Mouse (Mus musculus) adrenal gland, adult 18-20 months (tissue): ENCODE measurements around the gene Ash1l. TPM values are rescaled to one million over a fixed set of nuclear protein-coding genes. Genes with fewer than 3 reads are reported as not detected.
"Not testable (repeated sequence)": the region's sequence is repeated elsewhere in the genome, so short reads cannot be mapped to it uniquely, and the experiment has no call there.

ENCODE experiments used
- DNase-seq, 2 experiments: peaks; one replicate each; pipeline ENCODE4 v3.0.0; 2021 to 2022; ENCODE audit warnings: low spot score in 2 of 2
- total RNA-seq, 2 experiments: library from RNA; stranded (reverse); gene quantifications; 1 replicate in 1 of 2; 2 replicates in 1 of 2; pipeline ENCODE4 v1.2.3; 2021

The Ash1l gene
- total RNA-seq, 2 experiments from 2014 or later: 43.5 to 47.0 TPM

DNA sequence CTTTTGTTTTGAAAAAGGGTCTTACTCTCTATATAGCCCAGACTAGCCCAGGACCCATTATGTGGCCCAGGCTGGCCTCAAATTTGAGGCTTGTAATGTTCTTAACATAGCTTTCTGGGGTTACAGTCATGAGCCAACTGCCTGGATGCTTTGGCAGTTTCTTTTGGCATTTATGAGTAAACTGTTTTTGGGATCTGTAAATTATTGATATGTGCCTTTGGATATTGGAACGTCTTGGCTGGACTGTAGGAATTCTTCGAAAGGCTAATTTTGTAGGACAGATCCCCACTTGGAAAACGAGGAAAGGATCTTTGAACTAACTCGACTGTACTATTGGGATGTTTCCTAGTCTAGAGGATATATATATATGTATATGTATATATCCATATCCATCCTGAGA lies 2.8 kb downstream of the Ash1l start:
- peak in 1 of 2 experiments; percentile 5 for DNase-seq

GRCm38 (mm10) chr3:88953736-88954135 lies 3.3 kb downstream of the Ash1l start:
- no peak for DNase-seq

DNA sequence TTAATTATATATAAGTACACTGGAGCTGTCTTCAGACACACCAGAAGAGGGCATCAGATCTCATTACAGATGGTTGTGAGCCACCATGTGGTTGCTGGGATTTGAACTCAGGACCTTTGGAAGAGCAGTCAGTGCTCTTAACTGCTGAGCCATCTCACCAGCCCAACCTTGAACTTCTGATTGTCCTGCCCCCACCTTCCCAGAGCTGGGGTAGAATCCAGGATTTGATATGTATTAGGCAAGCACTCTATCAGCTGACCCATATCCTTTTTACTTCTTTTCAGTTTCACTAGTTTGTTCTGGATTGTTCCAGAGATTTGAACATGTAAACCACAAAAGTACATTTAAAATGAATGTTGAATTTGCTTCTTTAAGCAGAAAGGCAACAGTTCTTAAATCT lies 12.8 kb downstream of the Ash1l start:
- DNase-seq: not testable (repeated sequence)

DNA sequence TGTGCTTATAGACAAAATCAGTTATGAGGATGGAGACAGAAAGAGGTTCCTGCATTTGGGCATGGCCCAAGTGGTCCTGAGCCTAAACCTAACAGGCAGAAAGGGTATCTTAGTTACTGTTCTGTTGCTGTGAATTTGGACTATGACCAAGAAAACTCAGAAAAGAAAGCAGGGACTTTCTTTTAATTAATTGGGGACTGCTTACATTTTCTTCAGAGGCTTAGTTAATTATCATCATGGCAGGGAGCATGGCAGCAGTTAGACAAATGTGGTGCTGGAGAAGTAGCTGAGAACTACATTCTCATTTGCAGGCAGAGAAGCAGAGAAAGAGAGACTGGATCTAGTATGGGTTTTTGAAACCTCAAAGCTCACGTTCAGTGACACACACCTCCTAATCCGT lies 24.6 kb downstream of the Ash1l start:
- no peak for DNase-seq

DNA sequence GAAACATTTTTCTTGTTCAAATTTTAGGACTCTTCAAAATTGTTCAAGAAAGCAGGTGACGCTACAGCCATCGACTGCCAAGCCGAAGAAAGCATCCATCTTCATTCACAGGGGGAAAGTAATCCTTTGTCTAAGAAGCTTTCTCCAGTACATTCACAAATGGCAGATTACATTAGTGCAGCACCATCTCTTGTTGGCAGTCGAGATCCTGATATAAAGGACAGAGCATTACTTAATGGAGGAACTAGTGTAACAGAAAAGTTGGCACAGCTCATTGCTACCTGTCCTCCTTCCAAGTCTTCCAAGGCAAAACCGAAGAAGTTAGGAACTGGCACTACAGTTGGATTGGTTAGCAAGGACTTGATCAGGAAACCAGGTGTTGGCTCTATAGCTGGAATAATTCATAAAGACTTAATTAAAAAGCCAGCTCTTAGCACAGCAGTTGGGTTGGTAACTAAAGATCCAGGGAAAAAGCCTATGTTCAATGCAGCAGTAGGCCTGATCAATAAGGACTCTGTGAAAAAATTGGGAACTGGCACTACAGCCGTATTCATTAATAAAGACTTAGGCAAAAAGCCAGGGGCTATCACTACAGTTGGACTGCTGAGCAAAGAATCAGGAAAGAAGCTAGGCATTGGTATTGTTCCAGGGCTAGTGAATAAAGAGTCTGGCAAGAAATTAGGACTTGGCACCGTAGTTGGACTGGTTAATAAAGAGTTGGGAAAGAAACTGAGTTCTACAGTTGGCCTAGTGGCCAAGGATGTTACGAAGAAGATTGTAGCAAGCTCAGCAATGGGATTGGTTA lies 31.0 kb downstream of the Ash1l start:
- DNase-seq: no peak

DNA sequence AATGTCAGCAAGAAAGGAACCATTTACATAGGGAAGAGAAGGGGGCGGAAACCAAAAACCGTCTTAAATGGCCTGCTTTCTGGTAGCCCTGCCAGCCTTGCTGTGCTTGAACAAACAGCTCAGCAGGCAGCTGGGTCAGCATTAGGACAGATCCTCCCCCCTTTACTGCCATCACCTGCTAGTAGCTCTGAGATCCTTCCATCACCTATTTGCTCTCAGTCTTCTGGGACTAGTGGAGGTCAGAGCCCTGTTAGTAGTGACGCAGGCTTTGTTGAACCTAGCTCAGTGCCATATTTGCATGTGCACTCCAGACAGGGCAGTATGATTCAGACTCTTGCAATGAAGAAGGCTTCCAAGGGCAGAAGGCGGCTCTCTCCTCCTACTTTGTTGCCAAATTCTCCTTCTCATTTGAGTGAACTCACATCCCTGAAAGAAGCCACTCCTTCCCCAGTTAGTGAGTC lies 33.5 kb downstream of the Ash1l start:
- DNase-seq: peak in 1 of 2 experiments; percentile 26

DNA sequence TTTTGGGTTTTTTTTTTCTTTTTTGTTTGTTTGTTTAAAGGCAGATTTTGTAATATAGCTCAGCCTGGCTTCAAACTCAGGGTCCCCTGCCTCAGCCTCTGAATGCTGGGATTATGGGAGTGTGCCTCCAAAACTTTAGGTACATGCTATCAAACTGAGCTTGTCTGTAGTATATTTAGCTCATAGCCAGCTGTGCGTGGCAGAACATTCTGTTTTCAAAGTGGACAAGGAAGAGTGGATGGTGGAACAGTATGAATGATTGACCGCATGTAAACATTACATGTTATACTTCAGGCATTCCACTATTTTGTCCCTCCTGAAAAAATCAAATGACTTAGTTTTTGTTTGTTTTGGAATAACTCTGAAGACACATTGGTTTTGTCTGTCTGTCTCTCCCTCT lies 42.4 kb downstream of the Ash1l start:
- no peak for DNase-seq

DNA sequence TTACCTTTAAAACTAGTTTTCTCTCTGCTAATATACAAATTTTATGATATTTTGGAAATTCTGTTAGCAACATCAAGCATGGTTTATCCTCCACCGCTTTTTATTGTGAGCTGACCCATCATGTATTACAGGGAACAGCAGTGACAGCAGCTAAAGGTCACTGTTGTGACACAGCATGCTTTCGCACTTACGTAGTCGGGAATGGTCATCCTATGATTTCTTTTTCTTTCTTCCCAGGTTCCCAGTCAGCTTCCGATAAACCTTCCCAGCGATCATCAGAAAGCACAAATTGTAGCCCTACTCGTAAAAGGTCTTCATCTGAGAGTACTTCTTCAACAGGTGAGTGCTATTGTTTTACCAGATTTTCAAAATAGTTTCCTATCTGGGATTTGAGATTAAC lies 51.1 kb downstream of the Ash1l start:
- peak in 1 of 2 experiments; percentile 16 for DNase-seq

GRCm38 (mm10) chr3:89030896-89031295 lies 80.5 kb downstream of the Ash1l start:
- not testable (repeated sequence) for DNase-seq

DNA sequence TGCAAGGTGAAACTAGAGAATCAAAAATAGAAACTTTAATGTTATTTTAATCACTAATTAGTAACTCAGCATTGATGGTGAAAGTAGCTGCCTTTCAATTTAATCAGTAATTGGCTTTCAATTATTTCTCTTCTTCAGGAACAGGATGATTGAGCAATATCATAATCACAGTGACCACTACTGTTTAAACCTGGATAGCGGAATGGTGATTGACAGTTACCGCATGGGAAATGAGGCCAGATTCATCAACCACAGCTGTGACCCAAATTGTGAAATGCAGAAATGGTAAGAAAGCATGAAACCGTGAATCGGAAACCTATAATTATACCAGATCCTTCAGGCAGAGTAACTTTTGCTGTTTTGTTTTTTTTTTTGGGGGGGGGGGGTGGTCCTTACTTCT lies 92.9 kb downstream of the Ash1l start:
- DNase-seq: no peak

DNA sequence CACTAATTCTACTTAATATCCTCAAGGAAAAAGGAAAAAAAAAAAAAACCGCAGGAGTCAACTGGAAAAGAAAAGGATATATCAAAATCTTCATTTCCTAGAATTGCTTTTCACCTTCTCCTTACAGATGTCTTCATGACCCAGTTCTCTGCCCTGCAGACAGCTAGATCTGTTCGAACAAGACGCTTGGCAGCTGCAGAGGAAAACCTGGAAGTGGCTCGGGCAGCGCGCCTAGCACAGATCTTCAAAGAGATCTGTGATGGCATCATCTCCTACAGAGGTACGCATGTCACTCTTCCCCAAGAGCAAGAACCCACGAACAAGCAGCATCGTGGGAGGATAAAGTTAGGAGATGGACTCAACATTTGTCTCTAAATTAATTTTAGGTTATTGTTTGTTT lies 107.9 kb downstream of the Ash1l start:
- no peak for DNase-seq

DNA sequence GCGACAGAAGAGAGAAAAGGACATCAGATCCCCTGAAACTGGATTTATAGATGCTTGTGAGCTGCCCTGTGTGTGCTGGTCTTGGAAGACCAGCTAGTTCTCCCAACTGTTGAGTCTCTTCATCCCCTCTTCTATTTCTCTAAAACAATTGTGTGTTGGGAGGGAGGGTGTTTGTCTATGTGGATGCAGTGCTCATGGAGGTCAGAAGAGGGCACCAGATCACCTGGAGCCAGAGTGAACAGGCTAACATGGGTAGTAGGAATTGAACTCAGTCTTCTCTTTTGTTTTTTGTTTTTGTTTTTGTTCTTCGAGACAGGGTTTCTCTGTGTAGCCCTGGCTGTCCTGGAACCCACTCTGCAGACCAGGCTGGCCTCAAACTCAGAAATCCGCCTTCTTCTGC lies 108.4 kb downstream of the Ash1l start:
- DNase-seq: no peak

- no peak for DNase-seq
Measured at GRCm38 (mm10) chr3:89061696-89062095, 111.3 kb downstream of the Ash1l start.

GRCm38 (mm10) chr3:89067265-89067664 lies 116.8 kb downstream of the Ash1l start:
- no peak for DNase-seq

DNA sequence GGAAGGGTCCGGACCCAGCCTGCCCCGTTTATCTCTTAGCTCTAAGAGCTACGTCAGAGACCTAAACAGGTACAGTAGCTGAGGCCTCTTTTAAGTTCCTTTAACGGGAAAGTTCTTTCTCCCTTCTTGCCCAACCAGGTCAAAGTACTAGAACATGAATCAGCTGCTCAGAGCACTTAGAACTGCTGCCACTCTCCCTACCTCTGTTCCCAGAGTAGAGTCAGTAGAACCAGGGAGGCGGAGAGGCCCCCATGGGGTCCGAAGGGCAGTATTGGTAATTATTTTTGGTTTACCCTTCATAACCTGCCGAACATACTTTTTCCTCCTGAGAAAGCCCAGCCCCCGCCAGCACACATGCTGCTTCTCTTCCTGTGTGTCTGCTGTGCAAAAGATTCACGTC lies 127.0 kb downstream of the Ash1l start:
- no peak for DNase-seq

GRCm38 (mm10) chr3:89082287-89082686 lies 131.9 kb downstream of the Ash1l start:
- not testable (repeated sequence) for DNase-seq

- DNase-seq: no peak
Measured at GRCm38 (mm10) chr3:89084133-89084532, 133.7 kb downstream of the Ash1l start.

DNA sequence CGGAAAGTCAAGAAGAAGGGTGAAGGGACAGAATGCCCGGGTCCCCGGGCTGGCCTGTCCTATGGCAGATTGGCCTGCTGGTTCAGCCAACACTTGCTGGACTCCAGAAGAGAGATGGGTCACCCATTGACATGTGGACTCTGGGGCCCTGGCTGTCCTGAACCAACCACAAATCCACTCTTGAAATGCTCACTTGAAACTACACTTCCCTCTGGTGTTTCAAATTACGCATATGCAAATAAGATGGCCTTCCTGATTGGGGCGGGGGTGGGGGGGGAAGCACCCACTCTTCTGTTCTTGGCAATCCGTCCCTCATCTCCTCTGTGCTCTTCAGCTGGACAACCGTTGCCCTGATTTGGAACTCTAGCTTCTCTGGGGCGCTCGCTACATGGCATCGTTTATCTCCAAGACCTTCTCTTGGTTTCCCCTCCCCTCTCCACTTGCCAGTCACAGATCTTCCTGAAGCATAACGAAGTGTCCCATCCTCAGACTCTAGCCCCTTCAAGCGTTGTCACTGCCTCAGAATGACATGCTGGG lies 134.3 kb downstream of the Ash1l start:
- no peak for DNase-seq

DNA sequence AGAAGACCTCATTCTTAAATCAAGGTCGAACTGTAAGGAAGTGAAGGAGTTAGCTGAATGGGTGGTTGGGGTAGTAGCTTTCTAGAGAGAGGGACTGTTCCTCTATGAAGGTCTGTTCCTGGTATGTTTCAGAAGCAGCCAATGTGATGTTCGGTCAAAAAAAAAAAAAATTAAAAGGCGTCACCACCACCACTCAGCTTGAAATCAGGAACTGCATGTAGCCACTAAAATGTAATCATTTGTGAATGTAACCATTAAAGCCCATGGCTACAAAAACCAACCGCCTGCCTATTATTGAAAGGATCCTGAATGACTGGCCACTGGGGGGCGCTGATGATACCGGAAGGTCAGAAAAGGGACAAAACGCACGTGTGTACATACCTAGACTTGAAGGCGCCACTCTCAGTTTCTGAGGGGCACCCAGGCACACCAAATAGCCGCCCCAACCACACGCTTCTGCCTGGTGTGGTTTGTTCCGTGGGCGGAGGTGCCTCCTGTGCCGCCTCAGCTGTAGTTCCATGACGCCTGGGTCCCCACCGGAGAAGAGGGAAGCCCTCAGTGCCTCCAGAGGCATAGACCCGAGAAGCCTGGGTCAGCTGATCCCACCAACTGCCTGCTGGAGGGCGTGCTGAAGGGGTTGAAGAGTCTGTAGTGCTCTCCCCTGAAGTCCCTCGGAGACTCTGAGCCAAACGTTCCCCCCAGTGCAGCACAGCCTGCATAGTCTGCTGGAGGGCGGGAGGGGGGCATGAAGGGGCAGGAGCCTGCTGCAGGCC lies 137.1 kb downstream of the Ash1l start:
- DNase-seq: peak; percentile 80 to 83

- no peak for DNase-seq
Measured at GRCm38 (mm10) chr3:89088974-89089373, 138.6 kb downstream of the Ash1l start.

DNA sequence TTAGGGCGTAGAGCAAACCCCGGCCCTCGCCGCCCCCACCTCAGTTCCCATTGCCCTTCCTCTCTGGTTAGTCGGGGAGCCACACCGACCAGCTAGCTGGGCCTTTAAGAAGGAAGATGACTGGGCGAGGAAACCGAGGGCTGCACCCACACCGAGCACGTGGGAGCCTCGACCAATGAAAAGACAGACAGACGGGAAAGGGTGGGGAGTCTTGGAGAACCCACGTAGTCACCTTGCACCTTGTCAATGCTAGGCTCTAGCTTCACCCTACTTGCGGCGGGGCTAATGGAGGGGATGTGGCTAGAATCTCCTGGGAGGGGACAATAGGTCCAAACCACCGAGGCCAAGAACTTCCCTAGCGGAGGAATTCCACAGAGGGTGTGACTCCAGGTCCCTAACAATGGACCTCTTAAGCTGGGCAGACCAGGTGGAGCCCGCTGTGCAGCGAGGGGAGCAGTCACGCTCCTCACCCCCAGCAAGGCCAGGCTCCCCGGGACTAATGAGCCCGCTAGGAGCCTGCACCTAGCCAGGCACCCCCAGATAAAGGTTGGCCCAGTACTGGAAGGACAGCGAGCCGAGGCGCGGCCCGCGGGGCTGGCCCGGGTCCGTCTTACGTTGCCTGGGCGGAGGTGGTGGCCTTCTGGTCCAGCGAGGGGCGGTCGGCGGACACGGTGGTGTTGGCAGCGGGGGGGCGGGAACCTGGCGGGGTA lies 139.6 kb downstream of the Ash1l start:
- peak; percentile 79 to 80 for DNase-seq
